Mouse (Mus musculus): ENCODE data around the gene Ptgis. TPM values are rescaled to one million over a fixed set of nuclear protein-coding genes. Genes with fewer than 3 reads are reported as not detected.

Gene Ptgis
- polyA plus RNA-seq, 1 experiment from 2014 or later, result 9.0 TPM

- Histone ChIP-seq H3K36me3 (no peaks in the 10 kb centered on the region), H3K4me3 (no peak overlapping the region), H3K4me2 (no peak overlapping the region), H3K9ac (no peak overlapping the region), H3K9me3 (no peaks in the 10 kb centered on the region), H3K27ac (no peak overlapping the region), H3K27me3 (no peaks in the 10 kb centered on the region), H3K4me1 (no peaks in the 10 kb centered on the region)
- 85% methylated on average over 3 of the region's 3 CpGs for WGBS
- no peak for ATAC-seq (ENCODE audit: insufficient number of reproducible peaks, insufficient read depth, low FRiP score, low TSS enrichment, low read depth)
Observed at GRCm38 (mm10) chr2:167272706-167273105, 32.3 kb upstream of the Ptgis start.

GRCm38 (mm10) chr2:167271121-167271521 is 30.7 kb upstream of the Ptgis start:
- no peaks in the 10 kb centered on the region for H3K36me3 ChIP-seq
- no peaks in the 10 kb centered on the region for H3K9me3 ChIP-seq
- H3K27ac ChIP-seq, result no peak overlapping the region
- no peak overlapping the region for H3K9ac ChIP-seq
- no peak for ATAC-seq (ENCODE audit: insufficient number of reproducible peaks, insufficient read depth, low FRiP score, low TSS enrichment, low read depth)
- no peak overlapping the region for H3K4me3 ChIP-seq
- H3K4me2 ChIP-seq, result no peak overlapping the region
- WGBS, result 72% methylated on average over 9 of the region's 9 CpGs
- no peaks in the 10 kb centered on the region for H3K27me3 ChIP-seq
- H3K4me1 ChIP-seq, result no peaks in the 10 kb centered on the region

- no peaks in the 10 kb centered on the region for H3K27me3 ChIP-seq
- H3K4me1 ChIP-seq, result no peaks in the 10 kb centered on the region
- no peak overlapping the region for H3K4me3 ChIP-seq
- 90% methylated on average over 3 of the region's 3 CpGs for WGBS
- H3K27ac ChIP-seq, result no peak overlapping the region
- H3K9ac ChIP-seq, result no peak overlapping the region
- H3K4me2 ChIP-seq, result no peak overlapping the region
- no peaks in the 10 kb centered on the region for H3K36me3 ChIP-seq
- ATAC-seq (ENCODE audit: insufficient number of reproducible peaks, insufficient read depth, low FRiP score, low TSS enrichment, low read depth), result no peak
- no peaks in the 10 kb centered on the region for H3K9me3 ChIP-seq
Observed at GRCm38 (mm10) chr2:167270496-167270895, 30.1 kb upstream of the Ptgis start.

- Histone ChIP-seq H3K9ac (no peak overlapping the region), H3K4me3 (no peak overlapping the region), H3K4me1 (no peaks in the 10 kb centered on the region), H3K4me2 (no peak overlapping the region), H3K27ac (no peak overlapping the region), H3K9me3 (no peaks in the 10 kb centered on the region), H3K36me3 (no peaks in the 10 kb centered on the region), H3K27me3 (no peaks in the 10 kb centered on the region)
- ATAC-seq (ENCODE audit: insufficient number of reproducible peaks, insufficient read depth, low FRiP score, low TSS enrichment, low read depth), result no peak
- 91% methylated on average over 1 of the region's 1 CpGs for WGBS
Observed at GRCm38 (mm10) chr2:167268721-167269120, 28.3 kb upstream of the Ptgis start.

DNA sequence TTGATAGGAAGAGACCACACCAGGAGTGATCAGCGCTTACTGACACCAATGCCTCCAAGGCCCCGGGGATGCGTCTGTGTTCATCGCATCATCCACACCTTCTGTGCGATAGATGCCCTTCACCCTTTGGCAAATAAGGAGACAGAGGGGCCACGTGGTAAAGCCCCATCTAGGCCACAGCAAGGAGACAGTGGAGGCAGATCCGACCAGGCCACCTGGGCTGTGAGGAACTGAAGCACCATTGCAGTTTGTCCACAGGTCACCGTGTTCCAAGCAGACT is 27.9 kb upstream of the Ptgis start:
- Histone ChIP-seq H3K4me2 (no peak overlapping the region), H3K9ac (no peak overlapping the region), H3K36me3 (no peaks in the 10 kb centered on the region), H3K27me3 (no peaks in the 10 kb centered on the region), H3K9me3 (no peaks in the 10 kb centered on the region), H3K27ac (no peak overlapping the region), H3K4me3 (no peak overlapping the region), H3K4me1 (no peaks in the 10 kb centered on the region)
- 89% methylated on average over 8 of the region's 8 CpGs for WGBS
- ATAC-seq (ENCODE audit: insufficient number of reproducible peaks, insufficient read depth, low FRiP score, low TSS enrichment, low read depth), result no peak

DNA sequence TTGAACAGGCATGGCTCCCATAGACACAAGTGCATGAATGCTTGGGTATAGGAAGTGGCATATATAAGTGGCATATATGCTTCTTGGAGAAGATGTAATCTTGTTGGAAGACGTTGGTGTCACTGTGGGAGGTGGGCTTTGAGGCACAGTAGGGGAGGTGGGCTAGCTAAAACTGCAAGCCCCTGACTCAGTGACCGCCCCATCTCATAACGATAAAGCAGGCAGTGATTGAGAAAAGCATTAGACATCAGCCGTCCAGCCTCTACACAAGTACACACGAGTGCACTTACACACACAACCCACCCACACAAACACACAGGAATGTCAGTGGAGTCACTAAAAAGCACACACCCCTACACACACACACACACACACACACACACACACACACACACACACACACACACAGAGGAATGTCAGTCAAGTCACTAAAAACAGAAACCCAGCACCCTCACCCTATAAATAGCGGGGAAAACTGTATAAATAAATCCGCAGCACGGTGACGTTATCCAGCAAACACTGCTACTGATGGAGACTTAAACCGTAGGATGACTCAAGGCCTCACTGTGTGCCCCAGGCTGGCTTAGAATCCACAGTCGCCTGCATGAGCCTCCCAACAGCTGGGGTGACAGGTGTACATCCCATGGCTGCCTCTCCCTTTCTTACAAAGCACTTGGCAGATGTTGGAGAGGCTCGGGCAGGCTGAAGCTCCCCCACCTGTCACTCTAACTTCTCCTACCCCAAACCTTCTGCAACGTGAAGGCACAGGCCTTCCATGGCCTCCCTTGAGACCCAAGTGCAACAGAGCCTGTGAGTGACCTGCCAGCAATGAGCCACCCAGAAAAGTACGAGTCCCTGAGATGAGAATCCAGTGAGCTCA is 27.4 kb upstream of the Ptgis start:
- Histone ChIP-seq H3K27me3 (no peaks in the 10 kb centered on the region), H3K4me1 (no peaks in the 10 kb centered on the region), H3K36me3 (no peaks in the 10 kb centered on the region), H3K4me2 (no peak overlapping the region), H3K27ac (no peak overlapping the region), H3K9me3 (no peaks in the 10 kb centered on the region), H3K9ac (no peak overlapping the region), H3K4me3 (no peak overlapping the region)
- ATAC-seq (ENCODE audit: insufficient number of reproducible peaks, insufficient read depth, low FRiP score, low TSS enrichment, low read depth), result no peak
- WGBS, result 80% methylated on average over 14 of the region's 14 CpGs

DNA sequence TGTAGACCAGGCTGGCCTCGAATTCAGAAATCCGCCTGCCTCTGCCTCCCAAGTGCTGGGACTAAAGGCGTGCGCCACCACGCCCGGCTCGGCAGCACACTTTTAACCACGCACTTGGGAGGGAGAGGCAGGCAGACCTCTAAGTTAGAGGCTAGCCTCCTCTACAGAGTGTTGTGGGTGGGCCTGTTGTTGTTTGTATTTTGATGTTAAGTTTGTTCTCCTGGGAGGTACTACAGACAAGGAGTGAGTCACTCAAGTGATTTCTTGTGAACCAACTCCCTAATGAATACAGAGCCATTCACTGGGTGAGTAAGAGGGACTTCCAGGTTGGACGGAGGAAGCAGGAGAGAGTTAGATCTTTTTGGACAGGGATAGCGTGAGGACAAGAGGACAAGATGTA is 25.8 kb upstream of the Ptgis start:
- whole genome bisulfite sequencing, result 90% methylated on average over 10 of the region's 10 CpGs
- ATAC-seq (ENCODE audit: insufficient number of reproducible peaks, insufficient read depth, low FRiP score, low TSS enrichment, low read depth), result no peak
- Histone ChIP-seq H3K27ac (no peak overlapping the region), H3K4me2 (no peak overlapping the region), H3K4me3 (no peak overlapping the region), H3K9ac (no peak overlapping the region), H3K9me3 (no peaks in the 10 kb centered on the region), H3K27me3 (no peaks in the 10 kb centered on the region), H3K4me1 (peaks cover 3% of the 10 kb centered on the region), H3K36me3 (no peaks in the 10 kb centered on the region)

GRCm38 (mm10) chr2:167265806-167266205 is 25.4 kb upstream of the Ptgis start:
- no peak for ATAC-seq (ENCODE audit: insufficient number of reproducible peaks, insufficient read depth, low FRiP score, low TSS enrichment, low read depth)
- H3K4me3 ChIP-seq, result no peak overlapping the region
- H3K27ac ChIP-seq, result no peak overlapping the region
- H3K27me3 ChIP-seq, result no peaks in the 10 kb centered on the region
- H3K9ac ChIP-seq, result no peak overlapping the region
- H3K4me2 ChIP-seq, result no peak overlapping the region
- 33% methylated on average over 5 of the region's 5 CpGs for WGBS
- H3K4me1 ChIP-seq, result peaks cover 7% of the 10 kb centered on the region
- no peaks in the 10 kb centered on the region for H3K9me3 ChIP-seq
- H3K36me3 ChIP-seq, result no peaks in the 10 kb centered on the region

DNA sequence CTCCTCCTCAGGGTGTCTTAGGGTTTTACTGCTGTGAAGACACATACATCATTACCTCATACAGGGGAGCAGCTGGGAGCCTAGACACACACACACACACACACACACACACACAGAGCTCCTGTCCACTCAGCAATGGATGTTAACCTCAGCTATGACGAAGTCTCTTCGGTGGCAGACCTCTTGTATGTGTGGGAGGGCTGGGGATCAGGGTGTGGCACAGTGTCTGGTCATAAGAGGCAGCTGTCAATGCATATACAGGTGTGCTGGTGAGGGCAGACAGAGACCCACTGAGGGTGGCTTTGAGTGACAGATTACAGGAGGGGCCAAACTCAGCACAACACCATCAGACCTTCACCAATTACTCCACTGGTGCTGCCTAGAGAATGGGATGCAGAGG is 24.6 kb upstream of the Ptgis start:
- no peaks in the 10 kb centered on the region for H3K9me3 ChIP-seq
- H3K36me3 ChIP-seq, result no peaks in the 10 kb centered on the region
- no peak overlapping the region for H3K4me2 ChIP-seq
- no peaks in the 10 kb centered on the region for H3K27me3 ChIP-seq
- no peak for ATAC-seq (ENCODE audit: insufficient number of reproducible peaks, insufficient read depth, low FRiP score, low TSS enrichment, low read depth)
- H3K9ac ChIP-seq, result no peak overlapping the region
- peaks cover 7% of the 10 kb centered on the region for H3K4me1 ChIP-seq
- no peak overlapping the region for H3K4me3 ChIP-seq
- H3K27ac ChIP-seq, result no peak overlapping the region
- 90% methylated on average over 2 of the region's 2 CpGs for WGBS

- Histone ChIP-seq H3K27me3 (no peaks in the 10 kb centered on the region), H3K4me2 (no peak overlapping the region), H3K4me3 (no peak overlapping the region), H3K27ac (no peak overlapping the region), H3K9ac (no peak overlapping the region), H3K9me3 (no peaks in the 10 kb centered on the region), H3K36me3 (no peaks in the 10 kb centered on the region), H3K4me1 (peaks cover 7% of the 10 kb centered on the region)
- WGBS, result 84% methylated on average over 11 of the region's 11 CpGs
- ATAC-seq (ENCODE audit: insufficient number of reproducible peaks, insufficient read depth, low FRiP score, low TSS enrichment, low read depth), result no peak
Observed at GRCm38 (mm10) chr2:167263931-167264330, 23.5 kb upstream of the Ptgis start.

- WGBS, result 82% methylated on average over 8 of the region's 8 CpGs
- H3K4me3 ChIP-seq, result no peak overlapping the region
- H3K9ac ChIP-seq, result no peak overlapping the region
- H3K4me1 ChIP-seq, result peaks cover 7% of the 10 kb centered on the region
- H3K4me2 ChIP-seq, result no peak overlapping the region
- H3K27ac ChIP-seq, result no peak overlapping the region
- H3K27me3 ChIP-seq, result no peaks in the 10 kb centered on the region
- H3K9me3 ChIP-seq, result no peaks in the 10 kb centered on the region
- H3K36me3 ChIP-seq, result no peaks in the 10 kb centered on the region
- no peak for ATAC-seq (ENCODE audit: insufficient number of reproducible peaks, insufficient read depth, low FRiP score, low TSS enrichment, low read depth)
Observed at GRCm38 (mm10) chr2:167263040-167263810, 22.8 kb upstream of the Ptgis start.

DNA sequence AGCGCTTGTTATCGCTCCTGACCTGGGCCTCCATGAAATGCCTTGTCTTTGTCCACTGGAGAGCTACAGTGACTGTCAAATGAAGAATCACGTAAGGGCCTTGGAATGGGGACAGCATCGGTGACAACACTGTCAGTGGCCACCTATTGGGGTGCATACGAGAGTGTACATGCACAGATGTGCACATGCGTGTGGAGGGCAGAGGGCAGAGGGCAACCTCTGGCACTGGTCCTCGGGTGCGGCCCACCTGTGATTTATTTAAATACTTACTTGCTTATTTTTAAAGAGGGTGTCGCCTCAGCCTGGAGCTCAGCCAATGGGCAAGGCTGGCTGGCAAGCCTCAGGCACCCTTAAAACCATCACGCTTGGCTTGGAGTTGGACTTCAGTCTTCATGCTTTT is 22.0 kb upstream of the Ptgis start:
- 88% methylated on average over 10 of the region's 10 CpGs for WGBS
- H3K9me3 ChIP-seq, result no peaks in the 10 kb centered on the region
- no peak overlapping the region for H3K4me2 ChIP-seq
- peaks cover 7% of the 10 kb centered on the region for H3K4me1 ChIP-seq
- H3K27ac ChIP-seq, result peak overlapping the region; percentile 75; the same call in 1 of the 2 replicates
- no peak for ATAC-seq (ENCODE audit: insufficient number of reproducible peaks, insufficient read depth, low FRiP score, low TSS enrichment, low read depth)
- no peaks in the 10 kb centered on the region for H3K27me3 ChIP-seq
- no peak overlapping the region for H3K4me3 ChIP-seq
- H3K9ac ChIP-seq, result no peak overlapping the region
- no peaks in the 10 kb centered on the region for H3K36me3 ChIP-seq
